Mouse (Mus musculus): ENCODE measurements around the gene Gimap4. TPM values are rescaled to one million over a fixed set of nuclear protein-coding genes. Genes with fewer than 3 reads are reported as not detected.

Gene Gimap4
- polyA plus RNA-seq, 1 experiment from 2014 or later: 4.3 TPM

GRCm38 (mm10) chr6:48723468-48723867, 39.1 kb downstream of the Gimap4 start:
- ATAC-seq (ENCODE audit: low FRiP score, low read depth): no peak
- Histone ChIP-seq H3K27me3 (replicated peaks) (no peaks in the 10 kb centered on the region), H3K4me2 (replicated peaks) (no peak overlapping the region), H3K4me1 (peaks cover 5% of the 10 kb centered on the region; the same call in 1 of the 2 replicates), H3K36me3 (no peaks in the 10 kb centered on the region), H3K9ac (no peak overlapping the region), H3K27ac (no peak overlapping the region), H3K4me3 (no peak overlapping the region), H3K9me3 (no peaks in the 10 kb centered on the region)
- WGBS: 89% methylated on average over 8 of the region's 8 CpGs

GRCm38 (mm10) chr6:48725476-48725875, 41.1 kb downstream of the Gimap4 start:
- no peak overlapping the region for H3K4me2 ChIP-seq (replicated peaks)
- no peak overlapping the region for H3K4me3 ChIP-seq
- H3K36me3 ChIP-seq: no peaks in the 10 kb centered on the region
- no peaks in the 10 kb centered on the region for H3K9me3 ChIP-seq
- H3K27ac ChIP-seq: no peak overlapping the region
- 0% methylated on average over 1 of the region's 1 CpGs for WGBS
- H3K27me3 ChIP-seq (replicated peaks): no peaks in the 10 kb centered on the region
- H3K4me1 ChIP-seq: peaks cover 5% of the 10 kb centered on the region; the same call in 1 of the 2 replicates
- no peak overlapping the region for H3K9ac ChIP-seq
- no peak for ATAC-seq (ENCODE audit: low FRiP score, low read depth)

GRCm38 (mm10) chr6:48727761-48728160, 43.4 kb downstream of the Gimap4 start:
- H3K9ac ChIP-seq: no peak overlapping the region
- peaks cover 5% of the 10 kb centered on the region; the same call in 1 of the 2 replicates for H3K4me1 ChIP-seq
- 90% methylated on average over 5 of the region's 5 CpGs for WGBS

GRCm38 (mm10) chr6:48732864-48733304, 48.5 kb downstream of the Gimap4 start:
- Histone ChIP-seq H3K27me3 (replicated peaks) (no peaks in the 10 kb centered on the region), H3K4me3 (no peak overlapping the region), H3K9me3 (no peaks in the 10 kb centered on the region), H3K36me3 (no peaks in the 10 kb centered on the region), H3K4me1 (no peaks in the 10 kb centered on the region), H3K4me2 (replicated peaks) (no peak overlapping the region), H3K27ac (no peak overlapping the region), H3K9ac (no peak overlapping the region)
- ATAC-seq (ENCODE audit: low FRiP score, low read depth): no peak
- WGBS: 61% methylated on average over 8 of the region's 8 CpGs

More at GRCm38 (mm10) chr6:48727761-48728160, 43.4 kb downstream of the Gimap4 start:
- Histone ChIP-seq H3K27ac (no peak overlapping the region), H3K4me3 (no peak overlapping the region), H3K27me3 (replicated peaks) (no peaks in the 10 kb centered on the region), H3K4me2 (replicated peaks) (no peak overlapping the region), H3K9me3 (no peaks in the 10 kb centered on the region), H3K36me3 (no peaks in the 10 kb centered on the region)
- no peak for ATAC-seq (ENCODE audit: low FRiP score, low read depth)

GRCm38 (mm10) chr6:48733660-48734059, 49.3 kb downstream of the Gimap4 start:
- Histone ChIP-seq H3K36me3 (no peaks in the 10 kb centered on the region), H3K9me3 (no peaks in the 10 kb centered on the region), H3K9ac (no peak overlapping the region), H3K27ac (no peak overlapping the region), H3K4me1 (no peaks in the 10 kb centered on the region), H3K4me2 (replicated peaks) (no peak overlapping the region), H3K27me3 (replicated peaks) (no peaks in the 10 kb centered on the region), H3K4me3 (no peak overlapping the region)
- 85% methylated on average over 1 of the region's 1 CpGs for WGBS
- ATAC-seq (ENCODE audit: low FRiP score, low read depth): no peak

- Histone ChIP-seq H3K9ac (no peak overlapping the region), H3K27ac (no peak overlapping the region), H3K9me3 (no peaks in the 10 kb centered on the region), H3K36me3 (no peaks in the 10 kb centered on the region), H3K27me3 (replicated peaks) (peaks cover 13% of the 10 kb centered on the region), H3K4me3 (no peak overlapping the region), H3K4me1 (0 out of 2 replicates have a peak, but pooled peaks cover 4% of the 10 kb centered on the region), H3K4me2 (replicated peaks) (no peak overlapping the region)
- ATAC-seq (ENCODE audit: low FRiP score, low read depth): no peak
- WGBS: 78% methylated on average over 2 of the region's 2 CpGs
These were observed 52.7 kb downstream of the Gimap4 start for GRCm38 (mm10) chr6:48737053-48737452.

- Histone ChIP-seq H3K4me3 (no peak overlapping the region), H3K9me3 (no peaks in the 10 kb centered on the region), H3K27ac (no peak overlapping the region), H3K36me3 (no peaks in the 10 kb centered on the region), H3K27me3 (replicated peaks) (peaks cover 20% of the 10 kb centered on the region), H3K9ac (no peak overlapping the region), H3K4me1 (peaks cover 10% of the 10 kb centered on the region), H3K4me2 (replicated peaks) (no peak overlapping the region)
- WGBS: 91% methylated on average over 5 of the region's 5 CpGs
- ATAC-seq (ENCODE audit: low FRiP score, low read depth): no peak
These were observed 53.3 kb downstream of the Gimap4 start for GRCm38 (mm10) chr6:48737688-48738087.

GRCm38 (mm10) chr6:48738961-48739779, 54.8 kb downstream of the Gimap4 start, which contains the start of gene Gimap1:
TSS of gene Gimap1 (plus strand) at chr6:48739054.
- Histone ChIP-seq H3K27me3 (replicated peaks) (peaks cover 30% of the 10 kb centered on the region), H3K4me3 (no peak within 1 kb of the TSS), H3K9me3 (no peaks in the 10 kb centered on the region), H3K27ac (no peak within 1 kb of the TSS), H3K4me2 (replicated peaks) (no peak within 1 kb of the TSS), H3K9ac (no peak within 1 kb of the TSS), H3K4me1 (peaks cover 14% of the 10 kb centered on the region), H3K36me3 (no peaks in the 10 kb centered on the region)
- WGBS: 80% methylated on average over 15 of the region's 15 CpGs
- ATAC-seq (ENCODE audit: low FRiP score, low read depth): no peak

- Histone ChIP-seq H3K4me3 (no peak overlapping the region), H3K4me1 (peaks cover 14% of the 10 kb centered on the region), H3K9me3 (no peaks in the 10 kb centered on the region), H3K4me2 (replicated peaks) (no peak overlapping the region), H3K27me3 (replicated peaks) (peaks cover 30% of the 10 kb centered on the region), H3K36me3 (no peaks in the 10 kb centered on the region), H3K27ac (no peak overlapping the region), H3K9ac (no peak overlapping the region)
- ATAC-seq (ENCODE audit: low FRiP score, low read depth): no peak
- WGBS: 87% methylated on average over 3 of the region's 3 CpGs
These were observed 55.4 kb downstream of the Gimap4 start for GRCm38 (mm10) chr6:48739780-48740055.

- Histone ChIP-seq H3K9ac (no peak overlapping the region), H3K27ac (no peak overlapping the region), H3K36me3 (no peaks in the 10 kb centered on the region), H3K4me2 (replicated peaks) (no peak overlapping the region), H3K9me3 (no peaks in the 10 kb centered on the region), H3K4me3 (no peak overlapping the region), H3K4me1 (peaks cover 14% of the 10 kb centered on the region), H3K27me3 (replicated peaks) (peaks cover 30% of the 10 kb centered on the region)
- WGBS: 87% methylated on average over 3 of the region's 3 CpGs
- ATAC-seq (ENCODE audit: low FRiP score, low read depth): no peak
These were observed 56.3 kb downstream of the Gimap4 start for GRCm38 (mm10) chr6:48740501-48741169.

GRCm38 (mm10) chr6:48741273-48741672, 56.9 kb downstream of the Gimap4 start:
- H3K27me3 ChIP-seq (replicated peaks): peaks cover 30% of the 10 kb centered on the region
- H3K4me1 ChIP-seq: peaks cover 14% of the 10 kb centered on the region
- no peak for ATAC-seq (ENCODE audit: low FRiP score, low read depth)
- no peaks in the 10 kb centered on the region for H3K36me3 ChIP-seq
- H3K9ac ChIP-seq: no peak overlapping the region
- no peaks in the 10 kb centered on the region for H3K9me3 ChIP-seq
- H3K4me3 ChIP-seq: no peak overlapping the region
- 36% methylated on average over 3 of the region's 3 CpGs for WGBS
- H3K27ac ChIP-seq: no peak overlapping the region
- H3K4me2 ChIP-seq (replicated peaks): no peak overlapping the region

All from neural tube, embryonic 12.5 days (tissue).